Mouse (Mus musculus) heart, embryonic 13.5 days (tissue): ENCODE measurements around the gene Scube2. TPM values are rescaled to one million over a fixed set of nuclear protein-coding genes. Genes with fewer than 3 reads are reported as not detected.

ENCODE experiments used
- ATAC-seq: fragments of 200-750 bp; cut with Nextera tagmentation; 2 replicates; pipeline ENCODE4 v1.8.0; 2017; ENCODE audit warnings: moderate TSS enrichment; ENCODE audit not compliant: insufficient number of reproducible peaks, low FRiP score, low TSS enrichment; ENCODE audit errors: extremely low read depth
- H3K27ac ChIP-seq: fragments of 300-500 bp; sonication (generic); replicated peaks from 2 replicates; pipeline ENCODE4 v1.5.1; 2015; ENCODE audit warnings: moderate library complexity, mild to moderate bottlenecking, inconsistent platforms
- H3K27me3 ChIP-seq: fragments of 300-500 bp; sonication (generic); replicated peaks from 2 replicates; pipeline ENCODE4 v1.6.1; 2015; ENCODE audit warnings: mild to moderate bottlenecking, inconsistent platforms
- H3K36me3 ChIP-seq: fragments of 300-500 bp; sonication (generic); 2 replicates; pipeline ENCODE4 v1.6.1; 2015; ENCODE audit warnings: mild to moderate bottlenecking, inconsistent platforms
- H3K4me1 ChIP-seq: fragments of 300-500 bp; sonication (generic); 2 replicates; pipeline ENCODE4 v1.6.1; 2015; ENCODE audit warnings: inconsistent platforms
- H3K4me2 ChIP-seq: fragments of 300-500 bp; sonication (generic); 2 replicates; pipeline ENCODE4 v1.6.1; 2015; ENCODE audit warnings: inconsistent platforms, mild to moderate bottlenecking, moderate library complexity
- H3K4me3 ChIP-seq: fragments of 300-500 bp; sonication (generic); 2 replicates; pipeline ENCODE4 v1.5.1; 2015; ENCODE audit warnings: moderate library complexity, mild to moderate bottlenecking, inconsistent platforms
- H3K9ac ChIP-seq: fragments of 300-500 bp; sonication (generic); 2 replicates; pipeline ENCODE4 v1.6.1; 2015; ENCODE audit warnings: inconsistent platforms, mild to moderate bottlenecking, moderate library complexity
- H3K9me3 ChIP-seq: fragments of 300-500 bp; sonication (generic); 2 replicates; pipeline ENCODE4 v1.6.1; 2016; ENCODE audit warnings: inconsistent platforms
- WGBS: fragments of 180-500 bp; shearing (Covaris S2); methylation state at CpG from one replicate; pipeline ENCODE4 v1.1.7; 2015; ENCODE audit warnings: mixed read lengths; 5-methylcytosine and 5-hydroxymethylcytosine counted together
- polyA plus RNA-seq: library from polyadenylated mRNA; unstranded; fragments of >200 nt; fragmentation: Nextera tagmentation; extraction: Ambion mirVana; gene quantifications from 2 replicates; pipeline ENCODE4 v1.2.1, GENCODE M21; 2015

The Scube2 gene
- polyA plus RNA-seq, 1 experiment from 2014 or later, result 7.6 TPM

- H3K4me1 ChIP-seq, result peaks cover 22% of the 10 kb centered on the region
- no peak for ATAC-seq
- no peak overlapping the region for H3K27ac ChIP-seq
- H3K27me3 ChIP-seq, result 0 out of 2 replicates have a peak, but pooled peaks cover 3% of the 10 kb centered on the region
- H3K4me3 ChIP-seq, result no peak overlapping the region
- 64% methylated on average over 8 of the region's 8 CpGs for WGBS
- no peak overlapping the region for H3K4me2 ChIP-seq
- no peaks in the 10 kb centered on the region for H3K36me3 ChIP-seq
- no peak overlapping the region for H3K9ac ChIP-seq
- no peaks in the 10 kb centered on the region for H3K9me3 ChIP-seq
These were observed 38.6 kb downstream of the Scube2 start for GRCm38 (mm10) chr7:109826911-109827310.

- Histone ChIP-seq H3K4me1 (peaks cover 22% of the 10 kb centered on the region), H3K27me3 (0 out of 2 replicates have a peak, but pooled peaks cover 3% of the 10 kb centered on the region), H3K4me3 (no peak overlapping the region), H3K27ac (no peak overlapping the region), H3K4me2 (no peak overlapping the region), H3K9ac (no peak overlapping the region), H3K9me3 (no peaks in the 10 kb centered on the region), H3K36me3 (no peaks in the 10 kb centered on the region)
- no peak for ATAC-seq
- 68% methylated on average over 14 of the region's 14 CpGs for WGBS
These were observed 40.2 kb downstream of the Scube2 start for GRCm38 (mm10) chr7:109825293-109825692.

- H3K9ac ChIP-seq, result no peak overlapping the region
- H3K9me3 ChIP-seq, result no peaks in the 10 kb centered on the region
- H3K36me3 ChIP-seq, result no peaks in the 10 kb centered on the region
- peaks cover 8% of the 10 kb centered on the region for H3K4me1 ChIP-seq
- no peak overlapping the region for H3K27ac ChIP-seq
- H3K4me3 ChIP-seq, result no peak overlapping the region
- WGBS, result 71% methylated on average over 4 of the region's 4 CpGs
- no peak overlapping the region for H3K4me2 ChIP-seq
- H3K27me3 ChIP-seq, result no peaks in the 10 kb centered on the region
- ATAC-seq, result no peak
These were observed 46.9 kb downstream of the Scube2 start for GRCm38 (mm10) chr7:109818600-109818999.

- peaks cover 2% of the 10 kb centered on the region; the same call in 1 of the 2 replicates for H3K4me1 ChIP-seq
- H3K9me3 ChIP-seq, result no peaks in the 10 kb centered on the region
- H3K36me3 ChIP-seq, result no peaks in the 10 kb centered on the region
- no peak overlapping the region for H3K4me2 ChIP-seq
- H3K9ac ChIP-seq, result no peak overlapping the region
- H3K27ac ChIP-seq, result 0 out of 2 replicates have a peak overlapping the region, but pooled peaks have one; percentile 8
- ATAC-seq, result no peak
- no peak overlapping the region for H3K4me3 ChIP-seq
- H3K27me3 ChIP-seq, result no peaks in the 10 kb centered on the region
These were observed 47.5 kb downstream of the Scube2 start for GRCm38 (mm10) chr7:109817954-109818353.

- Histone ChIP-seq H3K9ac (no peak overlapping the region), H3K4me2 (no peak overlapping the region), H3K27ac (no peak overlapping the region), H3K27me3 (no peaks in the 10 kb centered on the region), H3K4me3 (no peak overlapping the region), H3K9me3 (no peaks in the 10 kb centered on the region), H3K36me3 (0 out of 2 replicates have a peak, but pooled peaks cover 3% of the 10 kb centered on the region), H3K4me1 (peaks cover 2% of the 10 kb centered on the region; the same call in 1 of the 2 replicates)
- WGBS, result 76% methylated on average over 4 of the region's 4 CpGs
- ATAC-seq, result no peak
These were observed 51.9 kb downstream of the Scube2 start for GRCm38 (mm10) chr7:109813330-109814140.

GRCm38 (mm10) chr7:109807616-109808485 lies 57.6 kb downstream of the Scube2 start:
- ATAC-seq, result no peak
- H3K4me3 ChIP-seq, result no peak overlapping the region
- 63% methylated on average over 8 of the region's 8 CpGs for WGBS
- peak overlapping the region; percentile 77 for H3K27ac ChIP-seq
- H3K4me2 ChIP-seq, result no peak overlapping the region
- no peaks in the 10 kb centered on the region for H3K9me3 ChIP-seq
- H3K4me1 ChIP-seq, result peaks cover 34% of the 10 kb centered on the region
- H3K9ac ChIP-seq, result peak overlapping the region; percentile 47; the same call in 1 of the 2 replicates
- H3K27me3 ChIP-seq, result no peaks in the 10 kb centered on the region
- H3K36me3 ChIP-seq, result 0 out of 2 replicates have a peak, but pooled peaks cover 3% of the 10 kb centered on the region

GRCm38 (mm10) chr7:109804843-109805242 lies 60.6 kb downstream of the Scube2 start:
- no peak for ATAC-seq
- Histone ChIP-seq H3K4me2 (no peak overlapping the region), H3K9ac (no peak overlapping the region), H3K36me3 (no peaks in the 10 kb centered on the region), H3K4me3 (no peak overlapping the region), H3K27me3 (no peaks in the 10 kb centered on the region), H3K4me1 (peaks cover 41% of the 10 kb centered on the region), H3K9me3 (no peaks in the 10 kb centered on the region), H3K27ac (no peak overlapping the region)
- WGBS, result 56% methylated on average over 6 of the region's 6 CpGs

GRCm38 (mm10) chr7:109804355-109804754 lies 61.1 kb downstream of the Scube2 start:
- peaks cover 41% of the 10 kb centered on the region for H3K4me1 ChIP-seq
- no peak overlapping the region for H3K4me2 ChIP-seq
- no peak overlapping the region for H3K9ac ChIP-seq
- 82% methylated on average over 6 of the region's 6 CpGs for WGBS
- H3K27me3 ChIP-seq, result no peaks in the 10 kb centered on the region
- no peak for ATAC-seq
- no peak overlapping the region for H3K4me3 ChIP-seq
- no peaks in the 10 kb centered on the region for H3K36me3 ChIP-seq
- no peak overlapping the region for H3K27ac ChIP-seq
- no peaks in the 10 kb centered on the region for H3K9me3 ChIP-seq

- 9% methylated on average over 1 of the region's 1 CpGs for WGBS
- H3K36me3 ChIP-seq, result no peaks in the 10 kb centered on the region
- no peak overlapping the region; the same call in 1 of the 2 replicates for H3K27ac ChIP-seq
- peaks cover 47% of the 10 kb centered on the region for H3K4me1 ChIP-seq
- H3K4me2 ChIP-seq, result no peak overlapping the region
- no peaks in the 10 kb centered on the region for H3K9me3 ChIP-seq
- H3K4me3 ChIP-seq, result no peak overlapping the region
- no peak for ATAC-seq
- no peaks in the 10 kb centered on the region for H3K27me3 ChIP-seq
- 0 out of 2 replicates have a peak overlapping the region, but pooled peaks have one; percentile 19 for H3K9ac ChIP-seq
These were observed 62.0 kb downstream of the Scube2 start for GRCm38 (mm10) chr7:109803516-109803915.

- Histone ChIP-seq H3K27me3 (no peaks in the 10 kb centered on the region), H3K36me3 (no peaks in the 10 kb centered on the region), H3K9me3 (no peaks in the 10 kb centered on the region), H3K9ac (no peak overlapping the region), H3K27ac (no peak overlapping the region), H3K4me1 (peaks cover 40% of the 10 kb centered on the region), H3K4me2 (no peak overlapping the region), H3K4me3 (no peak overlapping the region)
- WGBS, result 83% methylated on average over 4 of the region's 4 CpGs
- ATAC-seq, result no peak
These were observed 64.9 kb downstream of the Scube2 start for GRCm38 (mm10) chr7:109800626-109801025.

- Histone ChIP-seq H3K4me2 (no peak overlapping the region), H3K27me3 (no peaks in the 10 kb centered on the region), H3K4me3 (no peak overlapping the region), H3K9ac (no peak overlapping the region), H3K9me3 (no peaks in the 10 kb centered on the region), H3K27ac (no peak overlapping the region), H3K36me3 (no peaks in the 10 kb centered on the region), H3K4me1 (peaks cover 49% of the 10 kb centered on the region)
- ATAC-seq, result no peak
- WGBS, result 64% methylated on average over 11 of the region's 11 CpGs
These were observed 66.3 kb downstream of the Scube2 start for GRCm38 (mm10) chr7:109799168-109799567.
